Mouse (Mus musculus) thymus, adult 2 months (tissue): Measurements from ENCODE around the gene Evl. TPM values are rescaled to one million over a fixed set of nuclear protein-coding genes. Genes with fewer than 3 reads are reported as not detected.
A peak's percentile ranks its signal among the peaks of the same experiment; 100 is the strongest.

Experiments
- DNase-seq: peaks from one replicate; pipeline ENCODE4 v3.0.0; 2021
- H3K27ac ChIP-seq: fragments of 200-500 bp; 2 replicates; pipeline ENCODE4 v1.5.1; 2012; ENCODE audit warnings: low read length, control low read depth; ENCODE audit not compliant: control insufficient read depth, insufficient read depth
- H3K27me3 ChIP-seq: fragments of 200-500 bp; 2 replicates; pipeline ENCODE4 v1.6.1; 2012; ENCODE audit warnings: mild to moderate bottlenecking, low read length, moderate library complexity, mixed read lengths; ENCODE audit not compliant: control insufficient read depth, insufficient read depth
- H3K36me3 ChIP-seq: fragments of 200-500 bp; 2 replicates; pipeline ENCODE4 v1.6.1; 2012; ENCODE audit warnings: mild to moderate bottlenecking, low read length, moderate library complexity; ENCODE audit not compliant: control insufficient read depth, insufficient read depth
- H3K4me1 ChIP-seq: fragments of 200-500 bp; replicated peaks from 2 replicates; pipeline ENCODE4 v1.6.1; 2012; ENCODE audit warnings: low read length; ENCODE audit not compliant: control insufficient read depth, insufficient read depth
- H3K4me3 ChIP-seq: fragments of 200-500 bp; 2 replicates; pipeline ENCODE4 v1.5.1; 2012; ENCODE audit warnings: mild to moderate bottlenecking, low read length, control low read depth, moderate library complexity; ENCODE audit not compliant: control insufficient read depth, insufficient read depth
- CTCF ChIP-seq: fragments of 200-500 bp; IDR thresholded peaks from 2 replicates; pipeline ENCODE4 v1.5.1; 2012; ENCODE audit warnings: mild to moderate bottlenecking, control low read depth, low read length, moderate library complexity, borderline replicate concordance; ENCODE audit not compliant: control insufficient read depth, poor library complexity, insufficient read depth; ENCODE audit errors: extremely low read depth
- POLR2A ChIP-seq: fragments of 200-500 bp; IDR thresholded peaks from 2 replicates; pipeline ENCODE4 v1.6.1; 2012; ENCODE audit warnings: mild to moderate bottlenecking, low read length, control low read depth, moderate library complexity; ENCODE audit not compliant: control insufficient read depth, poor library complexity, insufficient read depth; ENCODE audit errors: extremely low read depth
- WGBS: fragments of 180-500 bp; shearing (Covaris S2); methylation state at CpG from one replicate; pipeline ENCODE4 v1.1.7; 2018; 5-methylcytosine and 5-hydroxymethylcytosine counted together
- polyA plus RNA-seq: library from polyadenylated mRNA; depleted of rRNA; stranded (reverse); fragments of >200 nt; gene quantifications from 2 replicates; pipeline ENCODE4 v1.2.3, GENCODE M21; 2012

Evl gene
- polyA plus RNA-seq, 1 experiment = 172 TPM

DNA sequence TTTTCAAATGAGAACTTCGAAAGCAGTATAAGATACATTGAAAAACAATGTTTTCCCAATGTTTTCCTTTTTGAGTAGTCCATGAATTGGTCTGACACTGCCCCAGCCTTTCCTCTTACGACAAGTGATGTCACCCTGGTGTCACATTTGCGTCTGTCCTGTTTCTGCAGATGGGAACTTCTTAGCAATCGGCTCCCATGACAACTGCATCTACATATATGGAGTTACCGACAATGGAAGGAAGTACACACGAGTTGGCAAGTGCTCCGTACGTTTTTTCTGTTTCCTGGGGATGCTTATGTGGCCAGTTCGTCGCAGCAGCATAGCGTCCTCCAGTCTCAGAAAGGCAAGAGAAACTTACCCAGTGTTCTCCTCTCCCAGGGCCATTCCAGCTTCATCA, 20.0 kb upstream of the Evl start:
- 57% methylated on average over 11 of the region's 11 CpGs for WGBS
- H3K36me3 ChIP-seq = no peaks in the 10 kb centered on the region
- no peak for DNase-seq

GRCm38 (mm10) chr12:108536461-108536860, 18.1 kb upstream of the Evl start:
- Histone ChIP-seq H3K4me3 (no peak overlapping the region), H3K27me3 (no peaks in the 10 kb centered on the region), H3K27ac (no peak overlapping the region), H3K36me3 (no peaks in the 10 kb centered on the region), H3K4me1 (no peaks in the 10 kb centered on the region)
- WGBS = 75% methylated on average over 10 of the region's 10 CpGs
- TF ChIP-seq CTCF (peak; percentile 44; the same call in 1 of the 2 replicates), POLR2A (no peak)
- no peak for DNase-seq

More for the DNA sequence above, 20.0 kb upstream of the Evl start:
- Histone ChIP-seq H3K4me1 (no peaks in the 10 kb centered on the region), H3K4me3 (no peak overlapping the region), H3K27ac (no peak overlapping the region), H3K27me3 (no peaks in the 10 kb centered on the region)
- TF ChIP-seq CTCF (no peak), POLR2A (no peak)

DNA sequence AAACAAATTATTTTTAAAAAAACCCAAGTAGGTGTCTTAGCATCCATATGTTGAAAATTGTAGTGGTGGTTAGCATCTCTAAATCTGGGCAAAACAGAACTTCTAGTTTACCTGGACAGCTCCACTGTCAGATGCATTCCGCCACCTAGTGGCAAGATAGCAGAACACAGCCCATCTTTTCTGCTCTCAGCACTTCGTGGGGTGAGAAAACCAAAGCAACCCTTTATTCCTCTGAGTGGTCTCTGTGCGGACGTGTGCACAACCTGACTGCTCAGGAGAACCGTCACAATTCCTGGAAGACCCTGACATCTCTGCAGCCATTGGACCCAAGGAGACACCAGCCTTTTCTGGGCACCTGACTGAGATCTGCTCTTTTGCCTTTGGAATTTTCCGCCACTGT, 13.4 kb upstream of the Evl start:
- DNase-seq = peak; percentile 40
- TF ChIP-seq CTCF = no peak
- TF ChIP-seq POLR2A = no peak
- no peak overlapping the region for H3K4me3 ChIP-seq
- H3K27me3 ChIP-seq = no peaks in the 10 kb centered on the region
- no peaks in the 10 kb centered on the region for H3K36me3 ChIP-seq
- no peak overlapping the region for H3K27ac ChIP-seq
- 26% methylated on average over 6 of the region's 6 CpGs for WGBS
- no peaks in the 10 kb centered on the region for H3K4me1 ChIP-seq

GRCm38 (mm10) chr12:108546508-108547153, 7.9 kb upstream of the Evl start:
- DNase-seq = no peak

GRCm38 (mm10) chr12:108547251-108547875, 7.2 kb upstream of the Evl start:
- Histone ChIP-seq H3K27me3 (no peaks in the 10 kb centered on the region; the same call in 1 of the 2 replicates), H3K36me3 (no peaks in the 10 kb centered on the region), H3K4me3 (no peak overlapping the region), H3K27ac (no peak overlapping the region), H3K4me1 (no peaks in the 10 kb centered on the region)
- WGBS = 83% methylated on average over 15 of the region's 15 CpGs
- TF ChIP-seq POLR2A = no peak
- no peak for TF ChIP-seq CTCF
- no peak for DNase-seq

More at GRCm38 (mm10) chr12:108546508-108547153, 7.9 kb upstream of the Evl start:
- Histone ChIP-seq H3K36me3 (no peaks in the 10 kb centered on the region), H3K4me1 (no peaks in the 10 kb centered on the region), H3K27me3 (no peaks in the 10 kb centered on the region; the same call in 1 of the 2 replicates), H3K27ac (no peak overlapping the region), H3K4me3 (no peak overlapping the region)
- TF ChIP-seq POLR2A (no peak), CTCF (no peak)
- 36% methylated on average over 10 of the region's 10 CpGs for WGBS

DNA sequence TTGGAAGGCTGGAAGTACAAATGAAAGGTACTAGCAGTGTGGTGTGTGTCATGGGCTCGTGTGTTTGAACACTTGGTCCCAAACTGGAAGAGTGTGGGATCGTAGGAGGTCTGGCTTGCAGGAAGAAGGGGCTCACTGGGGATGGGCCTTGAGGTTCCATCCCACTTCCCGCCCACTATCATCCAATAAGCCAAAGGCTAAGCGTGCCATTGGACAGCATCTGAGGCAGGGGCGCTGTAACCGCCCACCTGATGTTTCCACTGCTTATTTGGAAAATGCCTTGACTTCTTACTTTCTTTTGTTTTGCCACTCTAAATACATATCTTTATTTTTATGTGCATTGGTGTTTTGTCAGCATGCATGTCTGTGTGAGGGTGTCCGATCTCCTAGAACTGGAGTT, 2.8 kb upstream of the Evl start:
- DNase-seq = no peak
- H3K4me3 ChIP-seq = no peak overlapping the region
- peaks cover 9% of the 10 kb centered on the region; the same call in 1 of the 2 replicates for H3K27me3 ChIP-seq
- TF ChIP-seq CTCF = no peak
- no peak for TF ChIP-seq POLR2A
- peaks cover 5% of the 10 kb centered on the region; the same call in 1 of the 2 replicates for H3K4me1 ChIP-seq
- no peaks in the 10 kb centered on the region for H3K36me3 ChIP-seq
- 91% methylated on average over 7 of the region's 7 CpGs for WGBS
- no peak overlapping the region for H3K27ac ChIP-seq
